Mouse (Mus musculus): ENCODE results near the gene Adamts8. TPM values are rescaled to one million over a fixed set of nuclear protein-coding genes. Genes with fewer than 3 reads are reported as not detected.

Gene Adamts8
- total RNA-seq, 2 experiments from 2014 or later = 14.8 to 16.2 TPM

DNA sequence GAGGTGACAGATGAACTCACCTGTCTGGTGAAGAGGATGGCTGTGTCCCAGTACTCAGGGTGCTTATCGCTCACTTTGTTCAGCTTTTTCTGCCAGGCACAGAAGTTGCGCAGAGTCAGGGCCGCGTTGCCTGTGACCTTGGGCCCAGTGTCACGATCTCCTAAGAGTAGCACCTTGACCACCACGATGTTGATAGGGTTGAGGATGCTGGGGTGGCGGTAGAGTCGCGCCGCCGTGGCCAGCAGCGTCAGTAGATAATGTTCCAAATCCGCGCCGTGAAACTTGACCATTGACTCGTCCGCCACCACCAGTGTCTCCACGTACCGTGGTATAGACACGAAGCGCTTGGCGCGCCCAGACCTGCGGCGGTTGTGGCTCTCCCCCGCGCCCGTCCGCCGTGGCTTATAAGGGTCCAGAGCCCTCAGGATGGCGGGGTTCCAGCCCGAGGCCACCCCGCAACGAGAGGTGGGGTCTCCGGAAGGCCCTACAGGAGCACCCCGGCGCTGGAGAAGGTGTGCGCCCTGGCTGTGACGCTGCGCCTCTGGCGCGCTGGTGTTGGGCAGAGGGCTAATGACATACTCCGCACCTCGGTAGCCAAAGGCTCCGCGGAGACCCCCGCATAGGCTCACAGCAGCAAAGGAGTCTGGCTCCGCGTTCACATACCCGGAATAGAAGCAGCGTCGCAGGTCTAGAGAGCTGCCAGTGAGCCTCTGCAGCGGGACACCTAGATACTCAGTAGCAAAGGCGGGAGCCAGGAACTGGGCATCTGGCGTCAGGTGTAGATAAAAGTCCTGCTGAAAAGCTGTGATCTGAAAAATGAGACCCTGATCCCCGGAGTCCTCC, 20.9 kb upstream of the Adamts8 start:
- peak; percentile 20 to 33 for DNase-seq (ENCODE audit: low spot score in 2 of 2)

DNA sequence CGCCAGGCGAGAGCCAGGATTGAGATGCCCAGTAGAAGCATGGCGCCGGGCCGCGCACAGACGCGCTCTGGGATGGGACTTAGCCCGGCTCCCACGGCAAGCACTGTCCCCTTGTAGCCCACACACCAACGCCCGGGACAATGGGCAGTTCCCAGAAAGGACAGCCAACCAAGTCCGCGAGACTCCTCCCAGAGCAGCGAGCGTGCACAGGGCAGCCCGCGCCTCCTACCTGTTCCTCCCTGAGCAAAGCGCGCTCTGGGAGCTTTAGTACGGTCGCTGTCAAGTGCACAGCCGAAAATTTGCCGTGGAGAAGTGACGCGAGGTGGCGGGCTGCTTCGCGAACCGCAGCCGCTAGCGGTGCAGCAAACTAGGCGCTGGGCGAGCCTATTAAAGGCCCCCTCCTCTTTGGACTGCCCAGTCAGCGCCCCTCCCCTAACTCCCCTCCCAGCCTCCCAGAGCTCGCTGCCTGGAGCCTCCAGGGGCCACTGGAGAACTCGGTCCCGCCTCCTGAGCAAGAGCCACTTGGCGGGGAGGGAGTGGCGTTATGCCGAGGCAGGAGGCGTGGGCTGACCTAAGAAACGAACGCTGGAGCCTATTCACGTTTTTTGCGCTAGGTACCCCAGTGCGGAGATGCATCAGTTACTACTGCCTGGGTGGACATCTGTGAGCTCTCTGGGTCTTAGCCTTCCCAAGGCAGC, 20.0 kb upstream of the Adamts8 start, which contains the start of gene Adamts15:
Gene Adamts15 (minus strand): TSS at position 256 of the 698 bp plus-strand sequence.
- DNase-seq (ENCODE audit: low spot score in 2 of 2) = peak; percentile 59 to 79

GRCm38 (mm10) chr9:30928759-30929158, 13.6 kb upstream of the Adamts8 start:
- DNase-seq (ENCODE audit: low spot score in 2 of 2) = no peak

DNA sequence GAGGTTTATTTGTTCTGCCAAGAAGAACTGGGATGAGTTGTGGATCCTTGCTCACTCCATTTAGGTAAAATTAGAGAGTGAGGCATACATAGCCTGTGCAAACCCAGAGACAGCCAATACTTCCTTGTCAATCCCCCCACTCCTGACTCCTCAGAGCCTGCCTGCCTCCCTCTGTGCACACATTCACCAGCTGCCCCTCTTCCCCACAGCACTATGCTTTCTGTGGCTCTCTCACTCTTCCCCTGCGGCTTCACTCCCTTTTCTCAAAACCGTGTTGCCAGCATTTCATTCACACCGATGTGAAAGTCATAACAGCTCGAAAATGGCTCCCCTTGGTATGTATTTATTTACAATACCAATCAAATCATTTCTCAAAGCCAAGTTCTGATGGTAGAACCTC, 10.0 kb upstream of the Adamts8 start:
- DNase-seq (ENCODE audit: low spot score in 2 of 2) = no peak

DNA sequence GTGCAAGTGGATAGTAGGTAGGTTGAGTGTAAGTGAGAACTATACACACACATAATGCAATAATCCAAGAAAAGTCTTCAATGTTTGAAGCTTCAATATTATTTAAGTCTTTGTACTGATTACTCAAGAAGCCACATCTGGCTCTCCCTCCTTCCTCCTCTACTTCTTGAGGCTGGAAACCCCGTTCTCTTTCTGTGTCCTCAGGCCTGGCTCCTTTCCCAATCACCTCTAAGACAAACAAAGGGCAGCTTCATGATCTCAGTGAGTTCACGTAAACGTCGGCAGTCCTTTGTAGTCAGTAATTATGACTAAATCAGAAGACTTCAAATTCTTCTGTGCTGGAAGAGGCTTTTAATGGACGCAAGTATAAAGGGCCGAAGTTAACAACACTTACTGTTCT, 7.5 kb upstream of the Adamts8 start:
- DNase-seq (ENCODE audit: low spot score in 2 of 2) = no peak

GRCm38 (mm10) chr9:30936674-30937438, 5.5 kb upstream of the Adamts8 start:
- peak; percentile 52 to 59 for DNase-seq (ENCODE audit: low spot score in 2 of 2)

DNA sequence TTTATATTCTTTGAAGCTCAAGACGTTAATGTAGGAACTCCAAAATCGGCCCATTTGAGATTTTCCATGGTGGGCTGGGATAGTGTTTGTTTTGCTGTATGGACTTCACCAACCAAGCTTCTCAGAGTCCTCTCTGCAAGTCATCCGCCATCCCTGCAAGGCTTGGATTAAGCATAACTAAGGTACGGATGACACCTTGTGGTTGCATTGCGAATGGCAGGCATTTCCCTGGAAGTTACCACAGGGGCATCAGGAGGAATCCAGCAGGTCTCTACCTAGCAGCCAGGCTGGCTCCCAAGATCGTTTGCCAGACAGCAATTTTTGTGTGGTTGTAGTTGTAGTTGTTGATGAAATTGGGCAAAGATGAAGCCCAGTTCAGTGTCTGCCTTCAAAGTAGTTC, 2.0 kb upstream of the Adamts8 start:
- DNase-seq (ENCODE audit: low spot score in 2 of 2) = peak; percentile 68 to 82

DNA sequence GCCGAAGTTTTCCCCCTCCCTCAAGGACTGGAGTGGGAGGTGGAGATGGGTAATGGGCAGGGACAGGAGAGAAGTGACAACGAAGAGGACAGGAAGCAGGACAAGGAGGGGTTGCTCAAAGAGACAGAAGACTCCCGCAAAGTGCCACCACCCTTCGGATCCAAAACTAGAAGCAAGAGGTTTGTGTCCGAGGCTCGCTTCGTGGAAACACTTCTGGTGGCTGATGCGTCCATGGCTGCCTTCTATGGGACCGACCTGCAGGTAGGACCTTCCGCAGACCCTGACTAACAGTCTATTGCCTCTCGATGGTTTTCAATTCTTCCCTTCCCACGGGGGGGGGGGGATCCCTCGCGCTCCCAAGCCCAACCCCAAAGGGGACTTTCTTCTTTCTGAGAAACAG, 979 bp downstream of the Adamts8 start:
- no peak for DNase-seq (ENCODE audit: low spot score in 2 of 2)

DNA sequence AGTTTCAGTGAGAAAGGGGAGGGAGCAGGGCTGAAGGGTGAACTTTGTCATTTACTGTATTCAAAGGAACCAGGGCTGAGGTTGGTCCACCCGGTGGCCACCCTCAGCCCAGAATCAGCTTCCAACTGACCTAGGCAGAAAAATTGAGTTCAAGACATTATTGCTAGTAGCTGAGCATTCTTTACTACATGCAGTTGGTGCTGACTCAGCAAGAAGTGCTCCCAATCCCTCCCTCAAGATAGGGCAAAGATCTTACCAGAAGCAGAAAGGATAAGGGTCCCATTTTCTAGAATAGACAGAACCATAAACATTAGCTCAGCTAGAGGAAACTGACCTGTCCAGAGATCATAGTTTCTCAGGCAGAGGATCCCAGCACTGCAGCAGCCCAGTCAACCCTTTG, 1.9 kb downstream of the Adamts8 start:
- DNase-seq (ENCODE audit: low spot score in 2 of 2) = no peak

- DNase-seq (ENCODE audit: low spot score in 2 of 2) = no peak
Observed at GRCm38 (mm10) chr9:30945276-30945675, 2.9 kb downstream of the Adamts8 start.

- no peak for DNase-seq (ENCODE audit: low spot score in 2 of 2)
Observed at GRCm38 (mm10) chr9:30949422-30949821, 7.1 kb downstream of the Adamts8 start.

DNA sequence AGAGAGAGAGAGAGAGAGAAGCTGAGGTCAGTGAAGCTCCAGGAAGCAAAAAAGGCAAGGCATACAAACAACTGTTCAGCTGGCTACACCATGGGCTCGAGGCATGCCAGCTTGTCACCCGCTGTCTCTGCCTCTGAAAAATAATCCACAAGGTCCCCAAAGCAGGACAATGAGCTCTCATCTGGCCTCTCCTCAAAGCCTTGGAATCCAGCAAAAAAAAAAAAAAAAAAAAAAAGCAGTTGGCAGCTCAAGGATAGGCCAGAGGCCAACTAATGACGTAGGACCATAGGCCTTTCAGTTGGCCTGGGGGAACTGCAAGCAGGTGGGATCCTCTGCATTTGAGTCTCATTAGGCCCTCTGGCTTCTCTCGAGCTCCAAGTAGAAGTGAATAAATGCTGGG, 7.6 kb downstream of the Adamts8 start:
- DNase-seq (ENCODE audit: low spot score in 2 of 2) = no peak

- no peak for DNase-seq (ENCODE audit: low spot score in 2 of 2)
Observed at GRCm38 (mm10) chr9:30950592-30950991, 8.2 kb downstream of the Adamts8 start.

DNA sequence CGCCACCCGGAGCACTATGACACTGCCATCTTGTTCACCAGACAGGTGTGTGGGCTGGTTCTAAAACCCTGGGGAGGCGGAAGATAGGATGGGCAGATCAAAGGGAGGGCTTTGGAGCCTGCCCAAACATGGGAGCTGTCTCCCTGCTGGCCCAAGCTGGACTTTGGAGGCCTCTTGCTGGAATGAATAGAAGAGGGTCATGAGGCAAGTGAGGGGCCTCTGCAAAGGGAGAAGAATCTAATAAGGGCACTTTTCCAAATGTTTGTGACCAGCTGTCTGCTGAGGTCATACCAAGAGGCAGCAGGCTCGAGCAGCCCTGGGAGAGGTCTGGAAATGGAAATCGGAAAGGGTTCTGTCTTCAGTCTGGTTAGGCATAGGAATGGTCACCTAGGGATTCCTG, 9.1 kb downstream of the Adamts8 start:
- DNase-seq (ENCODE audit: low spot score in 2 of 2) = peak in 1 of 2 experiments; percentile 43

GRCm38 (mm10) chr9:30953287-30953686, 10.9 kb downstream of the Adamts8 start:
- no peak for DNase-seq (ENCODE audit: low spot score in 2 of 2)

DNA sequence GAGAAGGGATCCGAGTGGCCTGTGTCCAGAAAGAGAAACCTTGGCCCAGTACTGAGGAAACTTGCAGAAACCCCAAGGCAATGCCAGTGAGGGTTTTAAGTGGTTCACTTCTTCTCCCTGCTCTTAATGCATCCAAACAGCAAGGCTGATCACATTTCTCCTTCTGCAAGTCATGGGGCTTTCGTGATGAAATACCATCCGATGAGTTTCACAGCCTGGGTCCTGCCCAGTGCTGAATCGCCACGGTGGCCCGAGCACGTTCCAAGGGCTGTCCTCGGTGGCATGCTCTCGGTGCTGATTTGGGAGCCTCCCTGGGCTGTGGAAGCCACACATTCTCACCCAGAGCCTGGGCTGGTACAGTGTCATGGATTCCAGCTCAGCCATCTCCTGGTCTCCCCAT, 12.9 kb downstream of the Adamts8 start:
- no peak for DNase-seq (ENCODE audit: low spot score in 2 of 2)

GRCm38 (mm10) chr9:30963780-30964179, 21.4 kb downstream of the Adamts8 start:
- no peak for DNase-seq (ENCODE audit: low spot score in 2 of 2)

DNA sequence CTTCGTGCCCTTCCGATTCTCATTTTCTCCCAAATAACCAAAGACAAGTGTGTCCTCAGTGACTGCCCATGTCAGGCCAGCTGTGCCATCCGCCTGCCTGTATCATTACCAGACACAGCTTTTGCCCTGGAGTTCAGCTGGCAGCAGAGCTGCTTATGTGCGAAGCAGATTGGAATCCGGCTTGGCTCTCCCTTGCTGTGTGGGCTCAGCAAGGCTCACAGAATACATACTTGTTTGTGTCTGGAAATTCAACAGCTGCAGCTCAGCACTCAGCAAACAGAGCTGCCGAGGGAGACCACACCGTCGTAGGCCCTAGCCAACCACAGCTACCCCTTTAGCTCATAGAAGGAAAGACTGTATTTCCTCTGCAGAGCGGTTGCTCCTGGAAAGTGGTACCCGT, 22.3 kb downstream of the Adamts8 start:
- DNase-seq (ENCODE audit: low spot score in 2 of 2) = peak in 1 of 2 experiments; percentile 58

DNA sequence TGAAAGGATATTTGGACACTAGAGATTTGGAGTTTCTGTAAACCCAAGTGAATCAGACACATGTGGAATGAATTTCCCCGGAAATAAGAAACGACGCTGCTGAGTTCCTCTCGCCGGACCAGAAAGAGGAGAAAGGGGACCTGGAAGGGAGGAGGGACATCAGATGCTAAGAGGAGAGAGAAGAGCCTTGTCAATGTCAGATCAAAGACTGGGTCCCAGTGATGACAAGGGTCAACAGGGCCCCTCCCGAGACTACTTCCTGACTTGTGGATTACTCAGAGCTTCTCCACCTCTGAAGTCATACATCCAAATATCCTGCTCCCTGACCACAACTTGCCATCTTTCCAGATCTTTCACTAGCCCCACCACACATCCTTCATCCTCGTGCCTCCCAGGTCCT, 24.5 kb downstream of the Adamts8 start:
- no peak for DNase-seq (ENCODE audit: low spot score in 2 of 2)

DNA sequence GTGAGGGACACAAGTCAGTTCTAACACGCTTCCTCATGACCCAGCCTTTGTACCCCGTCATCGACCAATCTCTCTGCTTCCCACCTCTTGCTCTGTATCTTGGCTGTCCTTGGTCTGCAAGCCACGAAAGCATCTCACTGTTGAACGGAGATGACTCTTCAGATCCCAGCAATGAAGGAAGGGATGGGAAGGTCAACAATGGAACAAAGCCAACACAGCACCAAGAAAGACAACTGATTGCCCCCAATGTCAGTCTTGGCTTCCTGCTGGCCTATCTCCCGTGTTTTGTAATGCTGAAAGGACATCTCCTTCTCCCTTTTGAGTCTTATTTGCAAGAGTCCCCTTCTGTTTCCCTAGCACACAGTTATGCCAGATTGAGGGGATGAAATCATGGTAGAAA, 25.8 kb downstream of the Adamts8 start:
- no peak for DNase-seq (ENCODE audit: low spot score in 2 of 2)

- DNase-seq (ENCODE audit: low spot score in 2 of 2) = no peak
Observed at GRCm38 (mm10) chr9:30970001-30970400, 27.6 kb downstream of the Adamts8 start.

- DNase-seq (ENCODE audit: low spot score in 2 of 2) = no peak
Observed at GRCm38 (mm10) chr9:30971967-30972366, 29.6 kb downstream of the Adamts8 start.
